24 mouse cellular contexts compared by ENCODE assay signal in the genomic region with DNA sequence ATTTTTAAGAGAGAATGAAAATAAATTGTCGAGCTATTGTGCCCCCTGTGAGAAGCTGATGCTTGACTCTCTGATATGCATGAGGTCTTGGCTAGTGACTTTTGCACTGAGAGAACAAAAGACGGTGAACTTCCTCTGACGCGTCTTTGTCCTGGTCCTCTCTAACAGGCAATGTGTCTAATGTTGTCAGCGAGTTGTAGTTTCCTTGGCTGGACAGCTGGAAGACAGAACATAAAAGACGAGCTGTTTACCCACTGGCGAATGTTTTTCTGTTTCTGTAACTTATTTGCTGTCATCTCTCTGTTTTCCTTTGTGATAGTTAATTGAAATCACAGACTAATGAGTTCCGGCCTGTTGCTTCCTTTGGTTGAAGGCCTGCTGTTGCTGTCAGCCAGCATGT.
DNase-seq lines count a peak whose midpoint lies in the region; ATAC-seq and TF ChIP-seq lines count a peak whose summit lies in the region.
"Had no signal": no experiment of that assay in that cellular context is flagged by ENCODE, and none has a peak within 500 bp of the region (broad histone marks: within the 10 kb centered on the region; RNA-seq: fewer than 3 reads in every experiment).

No protein-coding gene starts in this region.

- no peak overlapping the region for H3K27ac ChIP-seq in kidney, embryonic 16.5 days (ENCODE audit: low read length)
- no peak overlapping the region for H3K27ac ChIP-seq in lung, embryonic 14.5 days (ENCODE audit: low read depth)
- H3K27ac ChIP-seq in brown adipose tissue, adult 24 weeks (replicated peaks; ENCODE audit: low read depth, low read length): peak overlapping the region; percentile 62; the same call in 1 of the 2 replicates
- H3K27ac ChIP-seq: embryonic facial prominence, embryonic 12.5 days; hindbrain, embryonic 10.5 days had no signal

- no peaks in the 10 kb centered on the region for H3K36me3 ChIP-seq in kidney, embryonic 16.5 days (ENCODE audit: insufficient read depth, low read length)
- H3K36me3 ChIP-seq in lung, embryonic 14.5 days (ENCODE audit: insufficient read depth): no peaks in the 10 kb centered on the region
- H3K36me3 ChIP-seq: embryonic facial prominence, embryonic 12.5 days; G1E; hindbrain, embryonic 10.5 days had no signal

- no peaks in the 10 kb centered on the region for H3K4me1 ChIP-seq in kidney, embryonic 16.5 days (ENCODE audit: insufficient read depth, low read length)
- H3K4me1 ChIP-seq in lung, embryonic 14.5 days (ENCODE audit: insufficient read depth): no peaks in the 10 kb centered on the region
- H3K4me1 ChIP-seq in brown adipose tissue, adult 24 weeks (ENCODE audit: control insufficient read depth, insufficient read depth, insufficient read length, low read length): no peaks in the 10 kb centered on the region; the same call in 1 of the 2 replicates
- H3K4me1 ChIP-seq: embryonic facial prominence, embryonic 12.5 days had no signal

- H3K9me3 ChIP-seq in kidney, embryonic 16.5 days (ENCODE audit: low read length): no peaks in the 10 kb centered on the region
- no peaks in the 10 kb centered on the region for H3K9me3 ChIP-seq in lung, embryonic 14.5 days (ENCODE audit: low read depth, low read length)
- H3K9me3 ChIP-seq: embryonic facial prominence, embryonic 12.5 days; hindbrain, embryonic 10.5 days had no signal

- ATAC-seq in kidney, embryonic 16.5 days (ENCODE audit: low FRiP score, low TSS enrichment): peak; percentile 61; the same call in 1 of the 2 replicates
- no peak for ATAC-seq in lung, embryonic 14.5 days (ENCODE audit: insufficient read depth)
- ATAC-seq: forebrain, embryonic 14.5 days; intestine, postnatal 0 days; Patski had no signal

- WGBS in kidney, embryonic 16.5 days: 24% methylated on average over 8 of the region's 8 CpGs
- WGBS in lung, embryonic 14.5 days: 38% methylated on average over 8 of the region's 8 CpGs

- no peak for TF ChIP-seq CTCF in lung, embryonic 14.5 days (IDR thresholded peaks at IDR 0.05; ENCODE audit: low read depth)

- no peak overlapping the region for H3K4me2 ChIP-seq in kidney, embryonic 16.5 days (replicated peaks; ENCODE audit: low read depth, low read length)
- H3K4me2 ChIP-seq in lung, embryonic 14.5 days: no peak overlapping the region
- H3K4me2 ChIP-seq: embryonic facial prominence, embryonic 12.5 days; midbrain, embryonic 11.5 days had no signal

- no peak overlapping the region for H3K9ac ChIP-seq in kidney, embryonic 16.5 days (replicated peaks; ENCODE audit: low read length)
- no peak overlapping the region for H3K9ac ChIP-seq in lung, embryonic 14.5 days
- H3K9ac ChIP-seq: embryonic facial prominence, embryonic 12.5 days had no signal

- peak; percentile 15 for DNase-seq in embryo, embryonic 10.5 days (ENCODE audit: low spot score)
- no peak for DNase-seq in embryo, embryonic 11 days
- no peak for DNase-seq in kidney, adult 18-20 months
- peak; percentile 54 for DNase-seq in lung, embryonic 14.5 days
- DNase-seq in lung, adult 18-20 months: no peak
- no peak for DNase-seq in right cerebral cortex, postnatal 10 days (ENCODE audit: low spot score in 2 of 2)
- DNase-seq: adrenal gland, postnatal 10 days; cerebellum, adult 11 months; cerebellum, adult 9-11 months; gastrocnemius, postnatal 14 days; heart, postnatal 14 days; liver; lung, postnatal 36 days; spleen, adult 18-20 months; thymus, postnatal 14 days had no signal

- H3K27me3 ChIP-seq in kidney, embryonic 16.5 days (ENCODE audit: insufficient read depth, low read length): no peaks in the 10 kb centered on the region
- H3K27me3 ChIP-seq in lung, embryonic 14.5 days (ENCODE audit: insufficient read depth, low read length): no peaks in the 10 kb centered on the region
- H3K27me3 ChIP-seq: embryonic facial prominence, embryonic 12.5 days; Patski had no signal

- H3K4me3 ChIP-seq in kidney, embryonic 16.5 days (ENCODE audit: low read length): no peak overlapping the region
- no peak overlapping the region for H3K4me3 ChIP-seq in lung, embryonic 14.5 days (ENCODE audit: low read depth, low read length)
- H3K4me3 ChIP-seq in brown adipose tissue, adult 24 weeks (ENCODE audit: insufficient read depth, low read depth, low read length): no peak overlapping the region
- H3K4me3 ChIP-seq: embryonic facial prominence, embryonic 12.5 days; hindbrain, embryonic 10.5 days had no signal

Comparison
In these comparisons a context has a peak if more than half of its experiments do, and no peak if none do; other contexts are left out.
1. DNase-seq: peak in embryo, embryonic 10.5 days (single experiment) and lung, embryonic 14.5 days (single experiment); none in embryo, embryonic 11 days (single experiment), kidney, adult 18-20 months (single experiment), lung, adult 18-20 months (0 of 2) and right cerebral cortex, postnatal 10 days (0 of 2).